Mouse (Mus musculus) limb, embryonic 15.5 days (tissue): ENCODE results near the gene Gadd45gip1. TPM values are rescaled to one million over a fixed set of nuclear protein-coding genes. Genes with fewer than 3 reads are reported as not detected.

Experiments used
- ATAC-seq: fragments of 200-750 bp; cut with Nextera tagmentation; 2 replicates; pipeline ENCODE4 v1.8.0; 2017; ENCODE audit warnings: low read depth, moderate TSS enrichment; ENCODE audit not compliant: insufficient number of reproducible peaks, low FRiP score, low TSS enrichment
- H3K27ac ChIP-seq: fragments of 300-500 bp; sonication (generic); 2 replicates; pipeline ENCODE4 v1.5.1; 2015; ENCODE audit warnings: moderate library complexity, mild to moderate bottlenecking, inconsistent platforms
- H3K27me3 ChIP-seq: fragments of 300-500 bp; sonication (generic); 2 replicates; pipeline ENCODE4 v1.6.1; 2015; ENCODE audit warnings: inconsistent platforms
- H3K36me3 ChIP-seq: fragments of 300-500 bp; sonication (generic); 2 replicates; pipeline ENCODE4 v1.6.1; 2015; ENCODE audit warnings: inconsistent platforms
- H3K4me1 ChIP-seq: fragments of 300-500 bp; sonication (generic); 2 replicates; pipeline ENCODE4 v1.6.1; 2015; ENCODE audit warnings: inconsistent platforms
- H3K4me2 ChIP-seq: fragments of 300-500 bp; sonication (generic); 2 replicates; pipeline ENCODE4 v1.6.1; 2015; ENCODE audit warnings: mild to moderate bottlenecking, inconsistent platforms
- H3K4me3 ChIP-seq: fragments of 300-500 bp; sonication (generic); 2 replicates; pipeline ENCODE4 v1.5.1; 2015; ENCODE audit warnings: mild to moderate bottlenecking, inconsistent platforms
- H3K9ac ChIP-seq: fragments of 300-500 bp; sonication (generic); 2 replicates; pipeline ENCODE4 v1.6.1; 2015; ENCODE audit warnings: inconsistent platforms
- H3K9me3 ChIP-seq: fragments of 300-500 bp; sonication (generic); 2 replicates; pipeline ENCODE4 v1.6.1; 2016; ENCODE audit warnings: inconsistent platforms
- WGBS: fragments of 180-500 bp; shearing (Covaris S2); methylation state at CpG from one replicate; pipeline ENCODE4 v1.1.7; 2015; 5-methylcytosine and 5-hydroxymethylcytosine counted together
- polyA plus RNA-seq: library from polyadenylated mRNA; unstranded; fragments of >200 nt; fragmentation: Nextera tagmentation; extraction: Ambion mirVana; gene quantifications from 2 replicates; pipeline ENCODE4 v1.2.1, GENCODE M21; 2015

Gadd45gip1 gene
- polyA plus RNA-seq, 1 experiment from 2014 or later, result 45.6 TPM

DNA sequence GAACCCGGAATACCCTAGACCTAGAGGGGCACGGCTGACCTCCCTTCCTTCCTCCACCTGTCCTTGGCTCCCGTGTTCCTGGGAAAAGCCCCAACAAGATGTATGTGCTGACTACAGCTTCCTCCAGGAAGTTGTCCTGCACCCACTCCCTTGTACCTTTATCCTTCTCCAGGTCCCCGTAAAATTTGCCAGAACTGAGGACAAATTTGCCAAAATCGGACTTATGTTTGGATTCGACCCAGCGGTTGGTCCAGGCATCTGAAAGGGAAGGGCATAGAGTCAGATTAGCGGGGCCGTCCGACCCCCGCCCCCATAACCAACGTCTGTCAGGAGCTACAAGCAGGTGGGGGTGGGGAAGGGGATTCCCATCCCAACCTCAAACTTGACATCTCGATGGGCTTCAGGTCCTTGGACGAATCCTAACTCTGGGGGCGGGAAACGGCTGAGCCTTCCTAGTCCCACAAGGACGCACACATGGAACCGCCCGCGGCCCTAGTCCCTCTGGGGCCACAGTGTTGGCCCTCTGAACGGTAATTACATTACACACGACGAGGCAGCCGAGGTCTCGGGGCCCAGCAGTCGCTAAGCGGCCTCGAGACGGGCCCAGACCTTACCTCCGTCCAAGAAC is 14.9 kb downstream of the Gadd45gip1 start:
- peak overlapping the region; percentile 61 for H3K4me2 ChIP-seq
- H3K4me1 ChIP-seq, result peaks cover 30% of the 10 kb centered on the region
- peak overlapping the region; percentile 92 for H3K9ac ChIP-seq
- peaks cover 38% of the 10 kb centered on the region for H3K36me3 ChIP-seq
- H3K4me3 ChIP-seq, result peak overlapping the region; percentile 91
- H3K9me3 ChIP-seq, result no peaks in the 10 kb centered on the region
- peak; percentile 1; the same call in 1 of the 2 replicates for ATAC-seq
- H3K27ac ChIP-seq, result peak overlapping the region; percentile 83
- under 1% methylated on average over 30 of the region's 30 CpGs for WGBS
- no peaks in the 10 kb centered on the region for H3K27me3 ChIP-seq

DNA sequence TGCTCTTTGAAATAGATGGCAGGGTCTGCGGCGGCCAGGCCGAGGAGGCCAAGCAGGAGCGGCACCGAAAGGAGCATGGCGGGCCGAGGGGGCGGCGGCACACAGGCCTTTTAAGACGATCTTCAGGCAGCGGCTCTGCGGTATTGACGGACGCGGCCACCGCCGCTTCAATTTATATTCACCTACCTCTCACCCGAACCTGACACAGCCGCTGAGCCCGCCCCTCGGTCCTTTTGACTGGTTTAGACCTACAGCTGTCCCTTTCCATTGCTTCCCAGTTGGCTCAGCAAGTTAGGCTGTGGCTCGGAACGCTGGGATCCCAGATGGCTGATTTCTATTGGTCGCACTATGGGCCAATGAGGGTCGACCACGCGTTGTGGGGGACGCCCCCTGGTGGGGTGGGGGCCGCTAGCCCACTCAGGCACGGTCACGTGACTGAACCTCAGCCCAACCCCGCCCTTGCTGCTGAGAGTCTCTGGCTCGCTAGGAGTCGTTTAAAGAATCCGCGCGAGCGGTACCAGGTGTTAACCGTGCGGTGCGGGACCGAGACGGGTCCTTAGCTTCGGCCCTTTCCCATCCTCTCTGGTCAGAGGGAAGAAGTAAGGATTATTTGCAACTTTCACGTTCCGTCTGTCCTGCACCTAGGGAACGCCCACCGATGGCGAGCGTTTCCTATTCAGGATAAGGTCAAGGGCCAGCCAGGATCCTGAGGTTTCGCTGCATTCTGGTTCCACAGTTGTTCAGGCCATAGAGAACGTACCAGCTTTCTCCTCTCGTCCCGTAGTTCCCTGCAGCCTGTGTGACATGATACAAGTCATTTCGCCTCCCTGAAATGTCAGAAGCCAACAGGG is 15.6 kb downstream of the Gadd45gip1 start, which contains the start of gene Calr:
Gene Calr, minus strand, starts transcription at position 213 of the 851 bp plus-strand sequence.
- Histone ChIP-seq H3K9me3 (no peaks in the 10 kb centered on the region), H3K27ac (peak within 1 kb of the TSS; percentile 83), H3K27me3 (no peaks in the 10 kb centered on the region), H3K9ac (peak within 1 kb of the TSS; percentile 92), H3K4me1 (peaks cover 30% of the 10 kb centered on the region), H3K4me2 (peak within 1 kb of the TSS; percentile 70), H3K36me3 (peaks cover 32% of the 10 kb centered on the region), H3K4me3 (peak within 1 kb of the TSS; percentile 91)
- peak; percentile 99 for ATAC-seq
- WGBS, result under 1% methylated on average over 55 of the region's 55 CpGs

DNA sequence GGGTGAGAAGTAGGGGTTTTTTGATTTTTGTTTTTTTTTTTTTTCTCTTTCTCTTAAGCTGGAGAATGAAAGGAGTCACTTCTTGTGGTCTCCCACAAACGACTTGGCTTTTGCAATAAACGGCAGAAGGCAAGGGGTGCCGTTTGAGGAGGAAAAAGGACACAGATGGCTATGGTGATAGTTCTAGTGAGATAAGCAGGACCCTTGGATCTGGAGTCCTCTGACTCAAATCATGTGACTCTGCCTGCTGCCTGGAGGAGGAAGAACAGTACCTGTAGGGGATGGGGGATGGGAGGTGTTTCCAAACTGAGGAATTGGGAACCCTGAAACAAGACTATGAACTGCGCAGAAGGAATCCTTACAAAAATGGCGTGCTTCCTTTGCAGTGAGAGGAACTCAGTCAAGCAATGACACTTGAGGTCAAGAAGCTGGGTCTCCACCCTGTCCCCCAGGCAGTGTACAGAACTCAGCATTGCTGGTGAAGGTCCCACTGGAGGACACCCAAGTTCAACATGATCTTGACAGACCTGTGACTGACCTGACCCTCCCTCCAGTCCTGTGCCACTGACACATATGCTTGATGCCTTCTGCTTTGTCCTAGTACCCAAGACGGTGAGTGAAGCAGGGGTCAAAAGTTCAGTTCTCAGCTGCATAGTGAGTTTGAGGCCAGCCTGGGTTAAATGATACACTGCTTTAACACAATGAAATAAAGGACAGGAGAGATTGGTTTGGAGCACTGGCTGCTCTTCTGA is 16.5 kb downstream of the Gadd45gip1 start:
- no peak overlapping the region for H3K9ac ChIP-seq
- ATAC-seq, result no peak
- peak overlapping the region; percentile 70 for H3K4me2 ChIP-seq
- no peaks in the 10 kb centered on the region for H3K27me3 ChIP-seq
- peaks cover 23% of the 10 kb centered on the region for H3K36me3 ChIP-seq
- peak overlapping the region; percentile 77; the same call in 1 of the 2 replicates for H3K27ac ChIP-seq
- H3K4me3 ChIP-seq, result peak overlapping the region; percentile 91
- peaks cover 24% of the 10 kb centered on the region for H3K4me1 ChIP-seq
- H3K9me3 ChIP-seq, result no peaks in the 10 kb centered on the region
- 43% methylated on average over 6 of the region's 6 CpGs for WGBS

DNA sequence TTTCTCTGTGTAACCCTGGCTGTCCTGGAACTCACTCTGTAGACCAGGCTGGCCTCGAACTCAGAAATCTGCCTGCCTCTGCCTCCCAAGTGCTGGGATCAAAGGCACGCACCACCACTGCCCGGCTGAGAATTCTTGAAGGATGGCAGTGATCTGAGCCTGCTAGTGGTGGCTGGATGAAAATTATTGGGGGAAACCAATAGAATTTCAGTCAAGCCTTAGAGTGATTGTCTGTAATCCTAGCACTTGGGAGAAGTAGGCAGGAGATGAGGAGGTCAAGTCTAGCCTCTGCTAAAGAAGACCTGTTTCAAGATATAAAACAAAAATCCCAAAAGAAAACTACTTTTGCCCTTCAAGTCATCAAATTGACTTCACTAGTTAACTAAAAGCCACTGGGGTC is 25.1 kb downstream of the Gadd45gip1 start:
- H3K27ac ChIP-seq, result no peak overlapping the region
- peak overlapping the region; percentile 90; the same call in 1 of the 2 replicates for H3K4me3 ChIP-seq
- no peak overlapping the region for H3K4me2 ChIP-seq
- no peak overlapping the region for H3K9ac ChIP-seq
- H3K9me3 ChIP-seq, result no peaks in the 10 kb centered on the region
- no peak for ATAC-seq
- 94% methylated on average over 3 of the region's 3 CpGs for WGBS
- H3K36me3 ChIP-seq, result peaks cover 24% of the 10 kb centered on the region
- H3K27me3 ChIP-seq, result no peaks in the 10 kb centered on the region
- peaks cover 12% of the 10 kb centered on the region for H3K4me1 ChIP-seq

- ATAC-seq, result peak; percentile 86
- under 1% methylated on average over 39 of the region's 39 CpGs for WGBS
- peak within 1 kb of the TSS; percentile 88 for H3K9ac ChIP-seq
- peak within 1 kb of the TSS; percentile 65 for H3K4me2 ChIP-seq
- peak within 1 kb of the TSS; percentile 90 for H3K4me3 ChIP-seq
- peaks cover 29% of the 10 kb centered on the region for H3K36me3 ChIP-seq
- no peaks in the 10 kb centered on the region for H3K9me3 ChIP-seq
- H3K27ac ChIP-seq, result peak within 1 kb of the TSS; percentile 85
- H3K27me3 ChIP-seq, result no peaks in the 10 kb centered on the region
- H3K4me1 ChIP-seq, result peaks cover 12% of the 10 kb centered on the region
Measured at GRCm38 (mm10) chr8:84856864-84857441, 25.6 kb downstream of the Gadd45gip1 start, which contains the start of gene Farsa. Gene Farsa (plus strand): TSS chr8:84856989.

GRCm38 (mm10) chr8:84871376-84872308 is 40.3 kb downstream of the Gadd45gip1 start, which contains the start of gene Syce2:
Gene Syce2 (plus strand): TSS chr8:84872111.
- peak within 1 kb of the TSS; percentile 52 for H3K4me3 ChIP-seq
- WGBS, result 12% methylated on average over 46 of the region's 46 CpGs
- peak within 1 kb of the TSS; percentile 98 for H3K4me2 ChIP-seq
- H3K27ac ChIP-seq, result peak within 1 kb of the TSS; percentile 30; the same call in 1 of the 2 replicates
- no peaks in the 10 kb centered on the region for H3K9me3 ChIP-seq
- peaks cover 13% of the 10 kb centered on the region for H3K4me1 ChIP-seq
- peaks cover 36% of the 10 kb centered on the region for H3K36me3 ChIP-seq
- peak within 1 kb of the TSS; percentile 37 for H3K9ac ChIP-seq
- H3K27me3 ChIP-seq, result no peaks in the 10 kb centered on the region
- peak; percentile 62 for ATAC-seq

GRCm38 (mm10) chr8:84872309-84872965 is 41.1 kb downstream of the Gadd45gip1 start:
- peaks cover 13% of the 10 kb centered on the region for H3K4me1 ChIP-seq
- H3K9me3 ChIP-seq, result no peaks in the 10 kb centered on the region
- H3K9ac ChIP-seq, result peak overlapping the region; percentile 37
- no peaks in the 10 kb centered on the region for H3K27me3 ChIP-seq
- H3K27ac ChIP-seq, result peak overlapping the region; percentile 30; the same call in 1 of the 2 replicates
- H3K4me2 ChIP-seq, result peak overlapping the region; percentile 98
- peak overlapping the region; percentile 52 for H3K4me3 ChIP-seq
- 2% methylated on average over 53 of the region's 54 CpGs for WGBS
- peaks cover 28% of the 10 kb centered on the region for H3K36me3 ChIP-seq
- peak; percentile 57; the same call in 1 of the 2 replicates for ATAC-seq

DNA sequence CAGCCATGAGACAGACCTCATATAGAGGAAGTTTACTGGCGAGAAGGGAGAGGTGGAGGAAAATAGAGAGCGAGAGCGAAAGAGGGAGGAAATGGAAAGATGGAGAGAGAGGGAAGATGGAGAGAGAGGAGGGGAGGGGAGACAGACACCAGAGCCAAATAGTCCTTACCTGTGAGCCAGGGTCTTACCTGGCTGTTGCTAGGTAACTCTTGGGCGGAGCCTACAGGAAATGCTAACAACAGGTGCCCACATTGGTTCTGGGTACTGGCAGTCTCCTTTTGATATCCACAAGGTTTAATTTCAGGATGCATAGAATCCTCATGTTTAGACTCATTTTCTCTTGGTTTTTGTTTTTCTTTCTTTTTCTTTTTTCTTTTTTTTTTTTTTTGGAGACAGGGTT is 41.7 kb downstream of the Gadd45gip1 start:
- Histone ChIP-seq H3K27ac (no peak overlapping the region), H3K4me1 (peaks cover 13% of the 10 kb centered on the region), H3K4me2 (peak overlapping the region; percentile 98), H3K36me3 (peaks cover 22% of the 10 kb centered on the region), H3K9ac (no peak overlapping the region), H3K9me3 (no peaks in the 10 kb centered on the region), H3K27me3 (no peaks in the 10 kb centered on the region), H3K4me3 (peak overlapping the region; percentile 52)
- ATAC-seq, result no peak
- WGBS, result 46% methylated on average over 4 of the region's 4 CpGs

DNA sequence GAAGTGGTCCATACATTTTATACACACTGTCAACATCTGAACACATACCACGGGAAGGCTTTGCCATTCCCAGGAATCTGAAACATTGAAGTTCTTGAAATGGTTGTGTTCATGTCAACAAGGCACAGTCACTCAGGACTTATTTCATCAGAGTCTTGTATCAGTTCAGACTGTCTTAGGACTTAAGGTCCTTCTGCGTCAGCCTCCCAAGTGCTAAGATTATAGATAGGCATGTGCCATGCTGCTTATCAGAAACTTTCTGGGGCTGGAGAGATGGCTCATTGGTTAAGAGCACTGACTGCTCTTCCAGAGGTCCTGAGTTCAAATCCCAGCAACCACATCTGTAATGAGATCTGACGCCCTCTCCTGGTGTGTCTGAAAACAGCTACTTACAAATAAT is 43.0 kb downstream of the Gadd45gip1 start:
- Histone ChIP-seq H3K27me3 (no peaks in the 10 kb centered on the region), H3K4me1 (peaks cover 13% of the 10 kb centered on the region), H3K27ac (no peak overlapping the region), H3K9me3 (no peaks in the 10 kb centered on the region), H3K9ac (no peak overlapping the region), H3K4me3 (no peak overlapping the region), H3K36me3 (peaks cover 9% of the 10 kb centered on the region), H3K4me2 (no peak overlapping the region)
- ATAC-seq, result no peak
- WGBS, result 85% methylated on average over 3 of the region's 3 CpGs
